Mouse (Mus musculus): ENCODE measurements around the gene Man1c1.

GRCm38 (mm10) chr4:134652151-134652550 lies 51.9 kb downstream of the Man1c1 start:
- no peak for TF ChIP-seq CTCF (IDR thresholded peaks at IDR 0.05; ENCODE audit: extremely low read depth, insufficient read depth, insufficient read length, insufficient replicate concordance)
- no peak for TF ChIP-seq POLR2A (IDR thresholded peaks at IDR 0.05; ENCODE audit: low read depth, low read length)

Measured in spleen, adult 2 months (tissue).